Mouse (Mus musculus) heart, postnatal 0 days (tissue): ENCODE data around the gene Cabp1. TPM values are rescaled to one million over a fixed set of nuclear protein-coding genes. Genes with fewer than 3 reads are reported as not detected.

Experiments
- ATAC-seq: fragments of 200-750 bp; cut with Nextera tagmentation; 2 replicates; pipeline ENCODE4 v1.8.0; 2017; ENCODE audit warnings: low read depth, moderate number of reproducible peaks, moderate library complexity; ENCODE audit not compliant: insufficient read depth
- DNase-seq: peaks from one replicate; pipeline ENCODE4 v3.0.0-alpha.2; 2016; ENCODE audit warnings: low spot score
- H3K27ac ChIP-seq: fragments of 300-500 bp; sonication (generic); 2 replicates; pipeline ENCODE4 v1.5.1; 2014; ENCODE audit warnings: low read depth, mild to moderate bottlenecking
- H3K27me3 ChIP-seq: fragments of 300-500 bp; sonication (generic); 2 replicates; pipeline ENCODE4 v1.6.1; 2014; ENCODE audit warnings: low read length, mixed read lengths; ENCODE audit not compliant: control insufficient read depth, insufficient read depth
- H3K36me3 ChIP-seq: fragments of 300-500 bp; sonication (generic); replicated peaks from 2 replicates; pipeline ENCODE4 v1.6.1; 2014; ENCODE audit warnings: low read length, mixed read lengths; ENCODE audit not compliant: control insufficient read depth, insufficient read depth
- H3K4me1 ChIP-seq: fragments of 300-500 bp; sonication (generic); 2 replicates; pipeline ENCODE4 v1.6.1; 2014; ENCODE audit warnings: antibody characterized with exemption; ENCODE audit not compliant: control insufficient read depth, insufficient read depth
- H3K4me2 ChIP-seq: fragments of 300-500 bp; sonication (generic); 2 replicates; pipeline ENCODE4 v1.6.1; 2014; ENCODE audit warnings: low read depth, mild to moderate bottlenecking, low read length, moderate library complexity
- H3K4me3 ChIP-seq: fragments of 300-500 bp; sonication (generic); 2 replicates; pipeline ENCODE4 v1.5.1; 2014; ENCODE audit warnings: low read depth, low read length
- H3K9ac ChIP-seq: fragments of 300-500 bp; sonication (generic); replicated peaks from 2 replicates; pipeline ENCODE4 v1.6.1; 2014; ENCODE audit warnings: low read depth, low read length, mixed read lengths
- H3K9me3 ChIP-seq: fragments of 300-500 bp; sonication (generic); replicated peaks from 2 replicates; pipeline ENCODE4 v1.6.1; 2016; ENCODE audit warnings: low read length; ENCODE audit not compliant: control insufficient read depth
- CTCF ChIP-seq: IDR thresholded peaks from 2 replicates; pipeline ENCODE4 v1.5.1; 2016; ENCODE audit warnings: antibody characterized with exemption, control low read depth, low read depth
- EP300 ChIP-seq: IDR thresholded peaks from 2 replicates; pipeline ENCODE4 v1.6.1; 2016; ENCODE audit warnings: antibody characterized with exemption, low read depth
- WGBS: fragments of 180-500 bp; shearing (Covaris S2); extraction: QIAGEN DNeasy Blood & Tissue Kit; methylation state at CpG from one replicate; pipeline ENCODE4 v1.1.7; 2014; 5-methylcytosine and 5-hydroxymethylcytosine counted together
- polyA plus RNA-seq: library from polyadenylated mRNA; unstranded; fragments of >200 nt; fragmentation: Nextera tagmentation; extraction: Ambion mirVana; gene quantifications from 2 replicates; pipeline ENCODE4 v1.2.1, GENCODE M21; 2015
- total RNA-seq: library from RNA; depleted of rRNA; stranded (reverse); fragments of >200 nt; gene quantifications from 2 replicates; pipeline ENCODE4 v1.2.3, GENCODE M21; 2014; ENCODE audit warnings: low replicate concordance

Gene Cabp1
- total and polyA plus RNA-seq, 2 experiments from 2014 or later = 0.96 to 4.1 TPM

- Histone ChIP-seq H3K4me3 (peak overlapping the region; percentile 34), H3K36me3 (no peaks in the 10 kb centered on the region), H3K9ac (no peak overlapping the region), H3K9me3 (no peaks in the 10 kb centered on the region), H3K4me1 (no peaks in the 10 kb centered on the region), H3K27me3 (0 out of 2 replicates have a peak, but pooled peaks cover 5% of the 10 kb centered on the region), H3K27ac (no peak overlapping the region), H3K4me2 (peak overlapping the region; percentile 61)
- ATAC-seq = no peak
- 26% methylated on average over 27 of the region's 27 CpGs for WGBS
- DNase-seq = no peak
- TF ChIP-seq CTCF (no peak), EP300 (no peak)
Measured at GRCm38 (mm10) chr5:115215273-115216185, 21.3 kb upstream of the Cabp1 start.

GRCm38 (mm10) chr5:115214864-115215263, 20.7 kb upstream of the Cabp1 start:
- DNase-seq (no peak), ATAC-seq (no peak)
- H3K27ac ChIP-seq = no peak overlapping the region
- no peaks in the 10 kb centered on the region for H3K9me3 ChIP-seq
- 1% methylated on average over 17 of the region's 17 CpGs for WGBS
- peak overlapping the region; percentile 61 for H3K4me2 ChIP-seq
- no peaks in the 10 kb centered on the region for H3K36me3 ChIP-seq
- no peak overlapping the region for H3K9ac ChIP-seq
- TF ChIP-seq EP300 (no peak), CTCF (no peak)
- 0 out of 2 replicates have a peak, but pooled peaks cover 5% of the 10 kb centered on the region for H3K27me3 ChIP-seq
- peak overlapping the region; percentile 34 for H3K4me3 ChIP-seq
- H3K4me1 ChIP-seq = no peaks in the 10 kb centered on the region

DNA sequence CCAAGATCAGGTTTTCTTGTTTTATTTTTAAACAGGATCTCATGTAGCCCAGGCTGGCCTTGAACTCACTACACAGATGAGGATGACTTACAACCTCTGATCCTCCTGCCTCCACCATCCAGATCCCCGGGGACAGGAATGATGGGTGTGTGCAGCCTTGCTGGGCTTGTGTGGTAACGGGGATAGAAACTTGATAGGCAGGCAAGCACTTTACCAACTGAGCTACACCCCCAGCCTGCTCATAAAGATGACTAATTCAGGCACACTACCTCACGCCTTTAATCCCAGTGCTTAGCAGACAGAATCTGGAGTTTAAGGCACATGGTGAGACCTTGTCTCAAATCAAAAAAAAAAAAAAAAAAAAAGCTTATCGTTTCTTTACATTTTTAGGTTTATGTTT, 18.7 kb upstream of the Cabp1 start:
- Histone ChIP-seq H3K9me3 (no peaks in the 10 kb centered on the region), H3K9ac (no peak overlapping the region), H3K4me3 (no peak overlapping the region), H3K4me2 (no peak overlapping the region), H3K27me3 (0 out of 2 replicates have a peak, but pooled peaks cover 5% of the 10 kb centered on the region), H3K4me1 (no peaks in the 10 kb centered on the region), H3K36me3 (no peaks in the 10 kb centered on the region), H3K27ac (no peak overlapping the region)
- DNase-seq = no peak
- TF ChIP-seq EP300 (no peak), CTCF (no peak)
- ATAC-seq = no peak
- 78% methylated on average over 4 of the region's 4 CpGs for WGBS

- H3K4me3 ChIP-seq = no peak overlapping the region
- no peaks in the 10 kb centered on the region for H3K36me3 ChIP-seq
- ATAC-seq (no peak), DNase-seq (no peak)
- H3K4me1 ChIP-seq = no peaks in the 10 kb centered on the region
- H3K4me2 ChIP-seq = no peak overlapping the region
- no peak overlapping the region for H3K9ac ChIP-seq
- WGBS = 84% methylated on average over 9 of the region's 9 CpGs
- H3K27ac ChIP-seq = no peak overlapping the region
- no peaks in the 10 kb centered on the region for H3K9me3 ChIP-seq
- TF ChIP-seq EP300 (no peak), CTCF (no peak)
- 0 out of 2 replicates have a peak, but pooled peaks cover 5% of the 10 kb centered on the region for H3K27me3 ChIP-seq
Measured at GRCm38 (mm10) chr5:115212451-115212850, 18.3 kb upstream of the Cabp1 start.

DNA sequence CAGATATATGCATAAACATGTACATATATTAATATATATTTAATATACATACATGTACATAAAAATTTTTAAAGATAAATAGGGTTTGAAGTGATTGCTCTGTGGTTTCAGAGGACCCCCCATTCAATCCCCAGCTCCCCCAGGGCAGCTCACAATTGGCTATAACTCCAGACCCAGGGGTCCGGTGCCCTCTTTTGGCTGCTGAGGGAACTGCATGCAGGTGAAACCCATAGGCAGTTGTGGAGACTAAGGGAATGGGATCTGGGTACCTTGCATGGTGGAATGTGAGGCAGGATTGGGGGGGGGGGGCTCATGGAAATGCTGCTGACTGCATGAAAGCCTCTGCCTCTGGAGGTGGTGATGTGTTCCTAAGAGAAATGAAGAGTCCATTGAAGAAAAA, 16.2 kb upstream of the Cabp1 start:
- no peak for ATAC-seq
- no peaks in the 10 kb centered on the region for H3K9me3 ChIP-seq
- no peak overlapping the region for H3K27ac ChIP-seq
- peaks cover 10% of the 10 kb centered on the region for H3K27me3 ChIP-seq
- no peak for DNase-seq
- H3K4me2 ChIP-seq = no peak overlapping the region
- TF ChIP-seq CTCF = peak; percentile 38
- no peak for TF ChIP-seq EP300
- H3K4me1 ChIP-seq = no peaks in the 10 kb centered on the region
- WGBS = 18% methylated on average over 1 of the region's 1 CpGs
- no peaks in the 10 kb centered on the region for H3K36me3 ChIP-seq
- H3K9ac ChIP-seq = no peak overlapping the region
- H3K4me3 ChIP-seq = no peak overlapping the region

DNA sequence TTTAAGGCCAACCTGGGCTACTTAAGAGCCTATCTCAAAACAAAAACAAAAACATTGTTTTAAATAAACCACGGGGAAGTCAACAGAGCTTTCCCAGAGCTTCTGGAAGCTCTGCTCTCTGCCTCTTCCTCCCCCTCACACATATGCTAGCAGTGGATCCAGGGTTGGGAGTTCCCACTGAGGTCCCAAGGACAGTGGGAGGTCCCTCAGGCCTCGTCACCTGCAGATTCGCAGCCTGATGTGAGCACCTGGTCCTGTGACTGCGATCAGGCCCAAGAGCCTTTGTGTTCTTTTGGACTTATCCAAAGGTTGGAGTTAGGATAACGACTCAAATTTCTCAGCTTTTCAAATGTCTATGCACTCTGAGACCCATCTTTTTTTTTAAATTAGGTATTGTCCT, 14.4 kb upstream of the Cabp1 start:
- TF ChIP-seq CTCF (no peak), EP300 (no peak)

More for the DNA sequence above, 14.4 kb upstream of the Cabp1 start:
- no peak overlapping the region for H3K4me3 ChIP-seq
- no peaks in the 10 kb centered on the region for H3K9me3 ChIP-seq
- DNase-seq = no peak
- ATAC-seq = no peak
- H3K27me3 ChIP-seq = peaks cover 23% of the 10 kb centered on the region
- no peak overlapping the region for H3K27ac ChIP-seq
- H3K36me3 ChIP-seq = no peaks in the 10 kb centered on the region
- 65% methylated on average over 5 of the region's 5 CpGs for WGBS
- no peak overlapping the region for H3K4me2 ChIP-seq
- H3K9ac ChIP-seq = no peak overlapping the region
- peaks cover 10% of the 10 kb centered on the region for H3K4me1 ChIP-seq
